Mouse (Mus musculus): ENCODE data around the gene Cdh16. TPM values are rescaled to one million over a fixed set of nuclear protein-coding genes. Genes with fewer than 3 reads are reported as not detected.
A peak's percentile ranks its signal among the peaks of the same experiment; 100 is the strongest.

The Cdh16 gene
- polyA plus RNA-seq, 1 experiment, result not detected

- no peaks in the 10 kb centered on the region for H3K9me3 ChIP-seq (replicated peaks; ENCODE audit: control insufficient read depth, insufficient read depth, low read length, poor library complexity, severe bottlenecking)
- H3K9ac ChIP-seq (ENCODE audit: low read depth, poor library complexity, severe bottlenecking), result no peak overlapping the region
- no peak overlapping the region for H3K27ac ChIP-seq (ENCODE audit: insufficient read depth, low read length)
- H3K4me3 ChIP-seq (ENCODE audit: low read depth, low read length), result no peak overlapping the region
- H3K27me3 ChIP-seq (ENCODE audit: control insufficient read depth, insufficient read depth, low read length, poor library complexity, severe bottlenecking), result no peaks in the 10 kb centered on the region
- H3K36me3 ChIP-seq (ENCODE audit: control insufficient read depth, insufficient read depth, low read length, poor library complexity, severe bottlenecking), result no peaks in the 10 kb centered on the region
- H3K4me1 ChIP-seq (ENCODE audit: control insufficient read depth, insufficient read depth, low read length), result no peaks in the 10 kb centered on the region
- no peak for TF ChIP-seq CTCF (IDR thresholded peaks at IDR 0.05; ENCODE audit: low read depth, low read length)
- no peak for TF ChIP-seq EP300 (IDR thresholded peaks at IDR 0.05; ENCODE audit: insufficient read depth, low read depth, low read length)
- TF ChIP-seq POLR2A (IDR thresholded peaks at IDR 0.05; ENCODE audit: insufficient read depth, low read length), result no peak
These were observed 47.4 kb downstream of the Cdh16 start for GRCm38 (mm10) chr8:104576820-104577219.

- no peaks in the 10 kb centered on the region for H3K27me3 ChIP-seq (ENCODE audit: control insufficient read depth, insufficient read depth, low read length, poor library complexity, severe bottlenecking)
- no peak overlapping the region for H3K27ac ChIP-seq (ENCODE audit: insufficient read depth, low read length)
- H3K9ac ChIP-seq (ENCODE audit: low read depth, poor library complexity, severe bottlenecking), result peak overlapping the region; percentile 4; the same call in 1 of the 2 replicates
- peak overlapping the region; percentile 67 for H3K4me3 ChIP-seq (ENCODE audit: low read depth, low read length)
- no peaks in the 10 kb centered on the region for H3K36me3 ChIP-seq (ENCODE audit: control insufficient read depth, insufficient read depth, low read length, poor library complexity, severe bottlenecking)
- no peaks in the 10 kb centered on the region for H3K4me1 ChIP-seq (ENCODE audit: control insufficient read depth, insufficient read depth, low read length)
- no peaks in the 10 kb centered on the region for H3K9me3 ChIP-seq (replicated peaks; ENCODE audit: control insufficient read depth, insufficient read depth, low read length, poor library complexity, severe bottlenecking)
- TF ChIP-seq CTCF (IDR thresholded peaks at IDR 0.05; ENCODE audit: low read depth, low read length) (peak; percentile 76), EP300 (IDR thresholded peaks at IDR 0.05; ENCODE audit: insufficient read depth, low read depth, low read length) (no peak)
These were observed 53.5 kb downstream of the Cdh16 start for GRCm38 (mm10) chr8:104570436-104571343.

GRCm38 (mm10) chr8:104569559-104569958 is 54.6 kb downstream of the Cdh16 start:
- Histone ChIP-seq H3K36me3 (ENCODE audit: control insufficient read depth, insufficient read depth, low read length, poor library complexity, severe bottlenecking) (no peaks in the 10 kb centered on the region), H3K9ac (ENCODE audit: low read depth, poor library complexity, severe bottlenecking) (no peak overlapping the region), H3K27ac (ENCODE audit: insufficient read depth, low read length) (no peak overlapping the region), H3K4me3 (ENCODE audit: low read depth, low read length) (no peak overlapping the region), H3K27me3 (ENCODE audit: control insufficient read depth, insufficient read depth, low read length, poor library complexity, severe bottlenecking) (no peaks in the 10 kb centered on the region), H3K4me1 (ENCODE audit: control insufficient read depth, insufficient read depth, low read length) (no peaks in the 10 kb centered on the region), H3K9me3 (replicated peaks; ENCODE audit: control insufficient read depth, insufficient read depth, low read length, poor library complexity, severe bottlenecking) (no peaks in the 10 kb centered on the region)
- TF ChIP-seq POLR2A (IDR thresholded peaks at IDR 0.05; ENCODE audit: insufficient read depth, low read length) (no peak), EP300 (IDR thresholded peaks at IDR 0.05; ENCODE audit: insufficient read depth, low read depth, low read length) (no peak), CTCF (IDR thresholded peaks at IDR 0.05; ENCODE audit: low read depth, low read length) (no peak)

- no peak overlapping the region for H3K4me3 ChIP-seq (ENCODE audit: low read depth, low read length)
- H3K36me3 ChIP-seq (ENCODE audit: control insufficient read depth, insufficient read depth, low read length, poor library complexity, severe bottlenecking), result no peaks in the 10 kb centered on the region
- H3K9me3 ChIP-seq (replicated peaks; ENCODE audit: control insufficient read depth, insufficient read depth, low read length, poor library complexity, severe bottlenecking), result no peaks in the 10 kb centered on the region
- H3K4me1 ChIP-seq (ENCODE audit: control insufficient read depth, insufficient read depth, low read length), result no peaks in the 10 kb centered on the region
- no peaks in the 10 kb centered on the region for H3K27me3 ChIP-seq (ENCODE audit: control insufficient read depth, insufficient read depth, low read length, poor library complexity, severe bottlenecking)
- TF ChIP-seq POLR2A (IDR thresholded peaks at IDR 0.05; ENCODE audit: insufficient read depth, low read length), result no peak
- no peak for TF ChIP-seq EP300 (IDR thresholded peaks at IDR 0.05; ENCODE audit: insufficient read depth, low read depth, low read length)
- no peak for TF ChIP-seq CTCF (IDR thresholded peaks at IDR 0.05; ENCODE audit: low read depth, low read length)
- no peak overlapping the region for H3K9ac ChIP-seq (ENCODE audit: low read depth, poor library complexity, severe bottlenecking)
- no peak overlapping the region for H3K27ac ChIP-seq (ENCODE audit: insufficient read depth, low read length)
These were observed 58.8 kb downstream of the Cdh16 start for GRCm38 (mm10) chr8:104565457-104565798.

GRCm38 (mm10) chr8:104564633-104565456 is 59.4 kb downstream of the Cdh16 start:
- Histone ChIP-seq H3K9me3 (replicated peaks; ENCODE audit: control insufficient read depth, insufficient read depth, low read length, poor library complexity, severe bottlenecking) (no peaks in the 10 kb centered on the region), H3K27me3 (ENCODE audit: control insufficient read depth, insufficient read depth, low read length, poor library complexity, severe bottlenecking) (no peaks in the 10 kb centered on the region), H3K36me3 (ENCODE audit: control insufficient read depth, insufficient read depth, low read length, poor library complexity, severe bottlenecking) (no peaks in the 10 kb centered on the region), H3K9ac (ENCODE audit: low read depth, poor library complexity, severe bottlenecking) (no peak overlapping the region), H3K4me1 (ENCODE audit: control insufficient read depth, insufficient read depth, low read length) (no peaks in the 10 kb centered on the region), H3K27ac (ENCODE audit: insufficient read depth, low read length) (no peak overlapping the region), H3K4me3 (ENCODE audit: low read depth, low read length) (no peak overlapping the region)
- no peak for TF ChIP-seq EP300 (IDR thresholded peaks at IDR 0.05; ENCODE audit: insufficient read depth, low read depth, low read length)
- TF ChIP-seq POLR2A (IDR thresholded peaks at IDR 0.05; ENCODE audit: insufficient read depth, low read length), result no peak
- TF ChIP-seq CTCF (IDR thresholded peaks at IDR 0.05; ENCODE audit: low read depth, low read length), result peak; percentile 81

All from ES-Bruce4 (cell line).